Mouse (Mus musculus) myocyte (in vitro differentiated cells): Measurements from ENCODE around the gene Rhox9. TPM values are rescaled to one million over a fixed set of nuclear protein-coding genes. Genes with fewer than 3 reads are reported as not detected.

Source experiments
- polyA plus RNA-seq: library from polyadenylated mRNA; unstranded; fragments of >200 nt; fragmentation: generic; extraction: Trizol; gene quantifications from one replicate; pipeline ENCODE4 v1.2.1, GENCODE M21; 2012; ENCODE audit warnings: missing spikeins

Rhox9 gene
- polyA plus RNA-seq, 1 experiment: not detected

Other genes with a start within 250 kb of the Rhox9 start
- gene Rhox3h, start 233.0 kb downstream of the Rhox9 start, polyA plus RNA-seq: not detected
- gene Rhox2h, start 228.5 kb downstream of the Rhox9 start, polyA plus RNA-seq: not detected
- 4.4 TPM for gene Rhox5, start 96.9 kb downstream of the Rhox9 start, polyA plus RNA-seq
- gene Rhox6, start 74.9 kb downstream of the Rhox9 start, polyA plus RNA-seq: not detected
- not detected for gene Rhox7a, start 70.1 kb downstream of the Rhox9 start, polyA plus RNA-seq
- not detected for gene Rhox8, start 22.8 kb downstream of the Rhox9 start, polyA plus RNA-seq
- not detected for gene Rhox7b, start 4.5 kb downstream of the Rhox9 start, polyA plus RNA-seq
- not detected for gene Btg1-ps1, start 117.0 kb upstream of the Rhox9 start, polyA plus RNA-seq
- gene Btg1-ps2, start 141.3 kb upstream of the Rhox9 start, polyA plus RNA-seq: not detected
- 0.19 TPM for gene Rhox10, start 164.7 kb upstream of the Rhox9 start, polyA plus RNA-seq
- not detected for gene Rhox11, start 183.4 kb upstream of the Rhox9 start, polyA plus RNA-seq
- gene Rhox12, start 209.1 kb upstream of the Rhox9 start, polyA plus RNA-seq: not detected
- not detected for gene Rhox13, start 219.4 kb upstream of the Rhox9 start, polyA plus RNA-seq